Mouse (Mus musculus) liver, embryonic 11.5 days (tissue): Measurements from ENCODE around the gene Hcst. TPM values are rescaled to one million over a fixed set of nuclear protein-coding genes. Genes with fewer than 3 reads are reported as not detected.

Experiments used
- ATAC-seq: fragments of 200-750 bp; cut with Nextera tagmentation; replicated peaks from 2 replicates; pipeline ENCODE4 v1.8.0; 2017; ENCODE audit warnings: moderate number of reproducible peaks, mild to moderate bottlenecking, moderate TSS enrichment, moderate library complexity; ENCODE audit not compliant: low FRiP score
- DNase-seq: peaks from one replicate; pipeline ENCODE4 v3.0.0-alpha.2; 2017; ENCODE audit warnings: low spot score
- H3K27ac ChIP-seq: fragments of 300-500 bp; sonication (generic); 2 replicates; pipeline ENCODE4 v1.5.1; 2014; ENCODE audit warnings: mild to moderate bottlenecking, low read depth, low read length, control low read depth
- H3K27me3 ChIP-seq: fragments of 300-500 bp; sonication (generic); replicated peaks from 2 replicates; pipeline ENCODE4 v1.6.1; 2014; ENCODE audit warnings: low read length, mixed read lengths; ENCODE audit not compliant: control insufficient read depth, insufficient read depth
- H3K36me3 ChIP-seq: fragments of 300-500 bp; sonication (generic); 2 replicates; pipeline ENCODE4 v1.6.1; 2014; ENCODE audit warnings: mild to moderate bottlenecking, low read length, moderate library complexity, mixed read lengths; ENCODE audit not compliant: control insufficient read depth, insufficient read depth
- H3K4me1 ChIP-seq: fragments of 300-500 bp; sonication (generic); replicated peaks from 2 replicates; pipeline ENCODE4 v1.6.1; 2014; ENCODE audit warnings: low read length, mixed read lengths; ENCODE audit not compliant: control insufficient read depth, insufficient read depth
- H3K4me2 ChIP-seq: fragments of 300-500 bp; sonication (generic); 2 replicates; pipeline ENCODE4 v1.6.1; 2014; ENCODE audit warnings: mild to moderate bottlenecking, control low read depth, moderate library complexity
- H3K4me3 ChIP-seq: fragments of 300-500 bp; sonication (generic); 2 replicates; pipeline ENCODE4 v1.5.1; 2014; ENCODE audit warnings: low read depth, low read length, control low read depth
- H3K9ac ChIP-seq: fragments of 300-500 bp; sonication (generic); 2 replicates; pipeline ENCODE4 v1.6.1; 2014; ENCODE audit warnings: low read depth, low read length, control low read depth
- H3K9me3 ChIP-seq: fragments of 300-500 bp; sonication (generic); 2 replicates; pipeline ENCODE4 v1.6.1; 2016; ENCODE audit warnings: low read length, inconsistent platforms, mixed read lengths; ENCODE audit not compliant: control insufficient read depth
- WGBS: fragments of 180-500 bp; shearing (Covaris S2); extraction: QIAGEN DNeasy Blood & Tissue Kit; methylation state at CpG from one replicate; pipeline ENCODE4 v1.1.7; 2014; 5-methylcytosine and 5-hydroxymethylcytosine counted together
- polyA plus RNA-seq: library from polyadenylated mRNA; unstranded; fragments of >200 nt; fragmentation: Nextera tagmentation; extraction: Ambion mirVana; gene quantifications from 2 replicates; pipeline ENCODE4 v1.2.1, GENCODE M21; 2014

Hcst gene
- polyA plus RNA-seq, 1 experiment from 2014 or later: 2.2 TPM

DNA sequence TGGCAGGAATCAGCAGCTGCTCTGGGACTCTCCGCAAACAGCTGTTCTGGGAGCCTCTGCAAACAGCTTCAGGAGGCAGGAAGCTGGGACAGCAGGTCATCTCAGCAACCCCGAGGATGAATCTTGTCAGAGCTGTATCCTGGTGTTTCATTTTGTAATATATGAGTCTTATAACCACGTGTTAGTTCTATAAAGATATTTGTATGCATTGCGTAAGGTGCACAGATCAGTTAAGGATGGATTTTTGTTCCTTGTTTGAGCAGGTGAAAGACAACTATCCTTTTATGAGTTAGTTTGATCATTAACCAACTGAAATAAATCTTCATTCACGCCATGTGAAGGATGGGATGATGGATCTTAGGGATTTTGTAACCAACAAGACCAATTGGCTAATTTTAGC, 39.6 kb downstream of the Hcst start:
- ATAC-seq (no peak), DNase-seq (no peak)
- no peaks in the 10 kb centered on the region for H3K27me3 ChIP-seq
- no peak overlapping the region for H3K27ac ChIP-seq
- H3K4me3 ChIP-seq: no peak overlapping the region
- WGBS: 56% methylated on average over 5 of the region's 5 CpGs
- H3K9ac ChIP-seq: no peak overlapping the region
- H3K4me1 ChIP-seq: no peaks in the 10 kb centered on the region
- no peaks in the 10 kb centered on the region for H3K9me3 ChIP-seq
- no peak overlapping the region for H3K4me2 ChIP-seq
- no peaks in the 10 kb centered on the region for H3K36me3 ChIP-seq

DNA sequence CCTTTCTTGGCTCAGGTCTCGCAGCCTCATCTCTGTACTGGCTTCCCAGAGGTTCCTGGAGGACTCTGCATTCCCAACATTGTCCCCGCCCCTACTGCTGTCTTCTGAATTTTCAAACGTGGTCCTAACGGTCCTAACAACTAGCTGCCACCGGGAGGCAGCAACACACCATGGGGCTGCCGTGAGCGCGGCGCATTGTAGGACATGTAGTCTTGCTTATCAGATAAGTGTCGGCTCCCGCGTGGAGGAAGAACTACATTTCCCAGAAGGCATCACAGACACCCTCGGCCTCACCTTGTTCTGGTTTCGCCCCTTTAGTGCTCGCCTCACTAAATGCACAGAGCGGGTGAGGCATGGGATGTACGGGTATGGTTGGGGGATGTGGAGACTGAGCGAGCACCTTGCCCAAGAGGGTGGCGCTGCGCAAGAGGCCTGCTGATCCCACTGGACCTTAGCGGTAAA, 46.1 kb downstream of the Hcst start:
- H3K9me3 ChIP-seq: no peaks in the 10 kb centered on the region
- 2% methylated on average over 21 of the region's 21 CpGs for WGBS
- ATAC-seq (peak; percentile 99), DNase-seq (peak; percentile 84)
- H3K9ac ChIP-seq: peak overlapping the region; percentile 62
- peak overlapping the region; percentile 70 for H3K4me2 ChIP-seq
- H3K27ac ChIP-seq: no peak overlapping the region
- H3K4me3 ChIP-seq: peak overlapping the region; percentile 42
- no peaks in the 10 kb centered on the region for H3K36me3 ChIP-seq
- H3K27me3 ChIP-seq: no peaks in the 10 kb centered on the region
- no peaks in the 10 kb centered on the region for H3K4me1 ChIP-seq

Other genes with a start within 250 kb of the Hcst start
- gene Cox7a1, start 235.7 kb downstream of the Hcst start, polyA plus RNA-seq: 4.7 and 5.1 TPM in 2 replicates
- gene Capns1, start 221.0 kb downstream of the Hcst start, polyA plus RNA-seq: 45.1 and 54.9 TPM in 2 replicates
- gene Polr2i, start 187.9 kb downstream of the Hcst start, polyA plus RNA-seq: 109 and 129 TPM in 2 replicates
- gene Tbcb, start 187.6 kb downstream of the Hcst start, polyA plus RNA-seq: 124 and 126 TPM in 2 replicates
- gene Ovol3, start 184.1 kb downstream of the Hcst start, polyA plus RNA-seq: not detected in 2 replicates
- not detected in 2 replicates for gene Thap8, start 139.8 kb downstream of the Hcst start, polyA plus RNA-seq
- 15.3 and 16.0 TPM in 2 replicates for gene Wdr62, start 139.4 kb downstream of the Hcst start, polyA plus RNA-seq
- 16.3 and 17.6 TPM in 2 replicates for gene Clip3, start 128.1 kb downstream of the Hcst start, polyA plus RNA-seq
- 38.7 and 43.4 TPM in 2 replicates for gene Alkbh6, start 111.1 kb downstream of the Hcst start, polyA plus RNA-seq
- 25.6 and 28.9 TPM in 2 replicates for gene Syne4, start 105.0 kb downstream of the Hcst start, polyA plus RNA-seq
- gene E130208F15Rik, start 98.1 kb downstream of the Hcst start, polyA plus RNA-seq: not detected in 2 replicates
- gene Sdhaf1, start 96.0 kb downstream of the Hcst start, polyA plus RNA-seq: 13.5 and 14.6 TPM in 2 replicates
- 3.5 TPM in 2 replicates for gene Lrfn3, start 57.1 kb downstream of the Hcst start, polyA plus RNA-seq
- gene Tyrobp, start 6.1 kb downstream of the Hcst start, polyA plus RNA-seq: 60.6 and 61.9 TPM in 2 replicates
- 1.8 and 3.6 TPM in 2 replicates for gene Nfkbid, start 1.9 kb upstream of the Hcst start, polyA plus RNA-seq
- 18.4 and 19.1 TPM in 2 replicates for gene Aplp1, start 25.7 kb upstream of the Hcst start, polyA plus RNA-seq
- 0.22 and 0.95 TPM in 2 replicates for gene Kirrel2, start 37.8 kb upstream of the Hcst start, polyA plus RNA-seq
- 0.26 and 0.27 TPM in 2 replicates for gene Nphs1, start 38.5 kb upstream of the Hcst start, polyA plus RNA-seq
- gene Prodh2, start 73.8 kb upstream of the Hcst start, polyA plus RNA-seq: 19.0 and 19.5 TPM in 2 replicates
- 7.1 and 7.5 TPM in 2 replicates for gene Arhgap33, start 115.2 kb upstream of the Hcst start, polyA plus RNA-seq
- gene Hspb6, start 132.3 kb upstream of the Hcst start, polyA plus RNA-seq: 3.9 and 5.4 TPM in 2 replicates
- 10.7 and 13.0 TPM in 2 replicates for gene Proser3, start 132.4 kb upstream of the Hcst start, polyA plus RNA-seq
- gene Lin37, start 140.0 kb upstream of the Hcst start, polyA plus RNA-seq: 38.7 and 41.0 TPM in 2 replicates
- 71.0 and 73.1 TPM in 2 replicates for gene U2af1l4, start 143.4 kb upstream of the Hcst start, polyA plus RNA-seq
- 6.8 and 8.0 TPM in 2 replicates for gene Gm49396, start 143.5 kb upstream of the Hcst start, polyA plus RNA-seq
- 85.2 and 102 TPM in 2 replicates for gene Psenen, start 143.8 kb upstream of the Hcst start, polyA plus RNA-seq
- gene Igflr1, start 145.6 kb upstream of the Hcst start, polyA plus RNA-seq: 3.1 and 3.7 TPM in 2 replicates
- 7.4 and 11.4 TPM in 2 replicates for gene Kmt2b, start 168.9 kb upstream of the Hcst start, polyA plus RNA-seq
- gene Zbtb32, start 179.1 kb upstream of the Hcst start, polyA plus RNA-seq: 0.25 and 0.62 TPM in 2 replicates
- gene Upk1a, start 193.0 kb upstream of the Hcst start, polyA plus RNA-seq: 0.66 and 1.5 TPM in 2 replicates
- 809 and 909 TPM in 2 replicates for gene Cox6b1, start 206.3 kb upstream of the Hcst start, polyA plus RNA-seq
- gene Etv2, start 216.0 kb upstream of the Hcst start, polyA plus RNA-seq: 0.16 and 0.17 TPM in 2 replicates
- 101 TPM in 2 replicates for gene Rbm42, start 230.5 kb upstream of the Hcst start, polyA plus RNA-seq
- 64.3 and 65.6 TPM in 2 replicates for gene Haus5, start 245.1 kb upstream of the Hcst start, polyA plus RNA-seq